In the genomic region with DNA sequence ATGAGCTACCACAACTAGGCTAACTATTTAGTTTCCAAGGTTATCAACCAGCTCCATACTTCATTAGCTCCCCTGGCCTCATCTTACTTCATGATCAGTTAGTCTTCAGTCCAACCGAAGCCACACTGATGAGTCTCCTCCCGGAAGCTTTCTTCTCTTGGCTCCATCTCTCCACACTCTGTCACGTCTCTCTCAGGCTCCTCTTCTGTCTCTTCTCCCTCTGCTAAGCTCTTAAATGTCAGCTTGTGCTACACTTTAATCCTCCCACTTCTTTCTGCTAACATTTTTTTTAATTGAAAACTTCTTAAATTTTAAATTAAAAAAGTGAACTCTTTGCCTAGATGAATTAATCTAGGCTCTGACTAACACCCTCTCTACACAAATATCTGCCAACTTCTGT, we compare ENCODE assay signal across 24 mouse cellular contexts. TPM values are rescaled to one million over a fixed set of nuclear protein-coding genes. Genes with fewer than 3 reads are reported as not detected.
DNase-seq lines count a peak whose midpoint lies in the region; TF ChIP-seq lines count a peak whose summit lies in the region.
"Had no signal": no experiment of that assay in that cellular context is flagged by ENCODE, and none has a peak within 500 bp of the region (broad histone marks: within the 10 kb centered on the region; RNA-seq: fewer than 3 reads in every experiment).

No protein-coding gene starts in this region.

- DNase-seq in layer of hippocampus, adult 2 months (ENCODE audit: low spot score in 2 of 2), result peak in 1 of 2 experiments; percentile 36
- no peak for DNase-seq in layer of hippocampus, adult 18-20 months (ENCODE audit: low spot score in 2 of 2)
- peak; percentile 43 for DNase-seq in right cerebral cortex, adult 18-20 months
- no peak for DNase-seq in right cerebral cortex, postnatal 36 days (ENCODE audit: low spot score in 2 of 2)
- DNase-seq in adrenal gland, postnatal 4 days (ENCODE audit: low spot score in 2 of 2), result no peak
- no peak for DNase-seq in spleen, adult 18-20 months
- DNase-seq: adrenal gland, adult 2 months; adrenal gland, postnatal 10 days; adrenal gland, postnatal 25 days; cerebellum, adult 11 months; cerebellum, adult 18-20 months; cerebellum, adult 8-10 months; cerebellum, adult 9-11 months; cerebellum, postnatal 14 days; cerebellum, postnatal 36 days; forebrain, postnatal 0 days had no signal

- no peak for TF ChIP-seq CTCF in layer of hippocampus, adult 2 months (conservative IDR thresholded peaks at IDR 0.05)
- no peak for TF ChIP-seq CTCF in cortical plate, adult 2 months (IDR thresholded peaks at IDR 0.05; ENCODE audit: extremely low read depth, insufficient read depth, low read length)

- peak overlapping the region; percentile 55; the same call in 1 of the 2 replicates for H3K27ac ChIP-seq in layer of hippocampus, adult 2 months
- peak overlapping the region; percentile 48 for H3K27ac ChIP-seq in cortical plate, adult 2 months (ENCODE audit: insufficient read depth, low read length)
- H3K27ac ChIP-seq: embryonic facial prominence, embryonic 10.5 days; embryonic facial prominence, embryonic 12.5 days; forebrain, embryonic 13.5 days; forebrain, embryonic 15.5 days had no signal

- no peak overlapping the region for H3K4me3 ChIP-seq in layer of hippocampus, adult 2 months
- no peak overlapping the region for H3K4me3 ChIP-seq in cortical plate, adult 2 months (ENCODE audit: insufficient read depth, low read length)
- H3K4me3 ChIP-seq: embryonic facial prominence, embryonic 10.5 days; embryonic facial prominence, embryonic 12.5 days; forebrain, embryonic 13.5 days; forebrain, embryonic 15.5 days had no signal

- no peak for TF ChIP-seq POLR2A in cortical plate, adult 2 months (IDR thresholded peaks at IDR 0.05; ENCODE audit: extremely low read depth, insufficient read depth, low read length)

- peaks cover 18% of the 10 kb centered on the region for H3K4me1 ChIP-seq in cortical plate, adult 2 months (ENCODE audit: control insufficient read depth, insufficient read depth, low read length)

RNA-seq across cellular contexts. Expression of a gene that starts 34.8 kb away (rescaled TPM):
- 100 to 1,000 TPM; 390 to 415 TPM for total RNA-seq in layer of hippocampus, adult 2 months (2021)
- total RNA-seq in layer of hippocampus, adult 18-20 months (2021), result 100 to 1,000 TPM; 368 to 401 TPM
- 194 and 204 TPM in 2 replicates for polyA plus RNA-seq in cortical plate, adult 2 months (2012; rRNA removed)
- 1 to 10 TPM; 1.4 to 1.7 TPM for total RNA-seq in adrenal gland, postnatal 4 days (2021)
- total RNA-seq: common myeloid progenitor, adult 5-6 weeks; MEL had no signal
- polyA plus RNA-seq: C2C12 had no signal

RNA-seq across cellular contexts. Expression of a gene that starts 58.4 kb away (rescaled TPM):
- total RNA-seq in layer of hippocampus, adult 2 months (2021), result 10 to 100 TPM; 49.6 to 51.9 TPM
- total RNA-seq in layer of hippocampus, adult 18-20 months (2021), result 10 to 100 TPM; 46.6 to 51.4 TPM
- polyA plus RNA-seq in cortical plate, adult 2 months (2012; rRNA removed), result 34.3 and 36.0 TPM in 2 replicates
- total RNA-seq in adrenal gland, postnatal 4 days (2021), result 10 to 100 TPM; 43.9 to 48.5 TPM

Comparison
In these comparisons a context has a peak if more than half of its experiments do, and no peak if none do; other contexts are left out.
1. RNA of a gene that starts 34.8 kb away (total RNA-seq): 390 to 415 TPM in layer of hippocampus, adult 2 months and 368 to 401 TPM in layer of hippocampus, adult 18-20 months; 1.4 to 1.7 TPM in adrenal gland, postnatal 4 days; every median in the first group is over 100 times any median in the second.